Mouse (Mus musculus): Measurements from ENCODE around the gene Ggn. TPM values are rescaled to one million over a fixed set of nuclear protein-coding genes. Genes with fewer than 3 reads are reported as not detected.

Ggn gene
- total and polyA plus RNA-seq, 3 experiments: 0.19 to 1.0 TPM; not detected in 1

DNA sequence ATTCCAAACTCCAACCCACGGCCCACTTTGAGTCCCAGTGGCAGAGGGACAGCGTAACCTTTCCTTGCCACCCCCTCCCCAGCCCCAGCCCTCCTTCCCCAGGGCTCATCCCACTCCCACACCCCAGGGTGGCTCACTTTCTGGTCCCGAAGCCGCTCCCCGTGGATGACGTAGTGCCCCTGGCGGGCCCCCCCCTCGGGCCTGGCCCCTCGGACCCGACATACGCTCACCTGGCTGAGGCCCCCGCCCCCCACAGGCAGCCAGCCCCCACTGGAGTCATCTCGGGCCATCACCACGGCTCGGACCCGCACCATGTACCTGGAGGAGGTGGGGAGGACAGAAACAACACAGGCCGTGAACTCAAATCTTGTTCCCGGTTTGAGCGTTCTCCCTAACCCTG is 2.4 kb upstream of the Ggn start:
- no peaks in the 10 kb centered on the region for H3K79me2 ChIP-seq (ENCODE audit: control insufficient read depth, insufficient read depth, low read length, poor library complexity)
- H3K9me3 ChIP-seq (replicated peaks; ENCODE audit: insufficient read depth, low read length): no peaks in the 10 kb centered on the region
- H3K9ac ChIP-seq (ENCODE audit: control insufficient read depth, low read depth, low read length, poor library complexity, severe bottlenecking): no peak overlapping the region
- H3K27ac ChIP-seq (ENCODE audit: control insufficient read depth, low read depth, low read length): no peak overlapping the region
- H3K27me3 ChIP-seq (ENCODE audit: control insufficient read depth in 1 of 2, insufficient read depth in 2 of 2, low read length in 2 of 2): no peaks in the 10 kb centered on the region
- H3K36me3 ChIP-seq (ENCODE audit: control insufficient read depth in 1 of 2, insufficient read depth in 2 of 2, low read length in 2 of 2): no peaks in the 10 kb centered on the region; a peak in 1 of 4 replicates
- peaks cover 0 to 11% of the 10 kb centered on the region in 2 experiments; a peak in 2 of 4 replicates for H3K4me1 ChIP-seq (ENCODE audit: control insufficient read depth in 1 of 2, insufficient read depth in 2 of 2, low read length in 2 of 2)
- no peak for DNase-seq (ENCODE audit: low read depth, low spot score)
- TF ChIP-seq CTCF (IDR thresholded peaks at IDR 0.05 in 2 of 3, conservative IDR thresholded peaks at IDR 0.05 in 1 of 3; ENCODE audit: control insufficient read depth in 1 of 3, insufficient read depth in 1 of 3, low read depth in 2 of 3, low read length in 3 of 3, poor library complexity in 1 of 3, severe bottlenecking in 1 of 3) (no peak), NRF1 (IDR thresholded peaks at IDR 0.05; ENCODE audit: insufficient read depth, low read depth, low read length, poor library complexity, severe bottlenecking) (no peak), SIN3A (IDR thresholded peaks at IDR 0.05; ENCODE audit: low read length) (no peak), SMC3 (IDR thresholded peaks at IDR 0.05; ENCODE audit: low read depth, low read length) (no peak)
- H3K4me3 ChIP-seq (ENCODE audit: control insufficient read depth in 1 of 2, insufficient read depth in 1 of 2, low read depth in 2 of 2, low read length in 2 of 2): no peak overlapping the region

GRCm38 (mm10) chr7:29168121-29168695 is 1.8 kb upstream of the Ggn start:
- Histone ChIP-seq H3K4me1 (ENCODE audit: control insufficient read depth in 1 of 2, insufficient read depth in 2 of 2, low read length in 2 of 2) (peaks cover 0 to 11% of the 10 kb centered on the region in 2 experiments; a peak in 2 of 4 replicates), H3K9ac (ENCODE audit: control insufficient read depth, low read depth, low read length, poor library complexity, severe bottlenecking) (no peak overlapping the region), H3K27me3 (ENCODE audit: control insufficient read depth in 1 of 2, insufficient read depth in 2 of 2, low read length in 2 of 2) (no peaks in the 10 kb centered on the region), H3K79me2 (ENCODE audit: control insufficient read depth, insufficient read depth, low read length, poor library complexity) (no peaks in the 10 kb centered on the region), H3K9me3 (replicated peaks; ENCODE audit: insufficient read depth, low read length) (no peaks in the 10 kb centered on the region), H3K4me3 (ENCODE audit: control insufficient read depth in 1 of 2, insufficient read depth in 1 of 2, low read depth in 2 of 2, low read length in 2 of 2) (no peak overlapping the region), H3K36me3 (ENCODE audit: control insufficient read depth in 1 of 2, insufficient read depth in 2 of 2, low read length in 2 of 2) (no peaks in the 10 kb centered on the region; a peak in 1 of 4 replicates), H3K27ac (ENCODE audit: control insufficient read depth, low read depth, low read length) (no peak overlapping the region)
- no peak for DNase-seq (ENCODE audit: low read depth, low spot score)
- TF ChIP-seq POLR2AphosphoS5 (IDR thresholded peaks at IDR 0.05; ENCODE audit: borderline replicate concordance, low read depth, low read length) (no peak), POLR2A (IDR thresholded peaks at IDR 0.05; ENCODE audit: control insufficient read depth in 1 of 2, insufficient read depth in 1 of 2, low read depth in 1 of 2, low read length in 2 of 2, poor library complexity in 1 of 2) (no peak), MXI1 (IDR thresholded peaks at IDR 0.05; ENCODE audit: low read depth, low read length) (no peak), MAZ (IDR thresholded peaks at IDR 0.05; ENCODE audit: low read depth, low read length) (no peak), HCFC1 (IDR thresholded peaks at IDR 0.05; ENCODE audit: low read depth, low read length) (no peak), E2F4 (IDR thresholded peaks at IDR 0.05; ENCODE audit: borderline replicate concordance, low read depth, low read length) (no peak)

GRCm38 (mm10) chr7:29168791-29169230 is 1.2 kb upstream of the Ggn start:
- Histone ChIP-seq H3K9ac (ENCODE audit: control insufficient read depth, low read depth, low read length, poor library complexity, severe bottlenecking) (peak overlapping the region; percentile 63), H3K4me1 (ENCODE audit: control insufficient read depth in 1 of 2, insufficient read depth in 2 of 2, low read length in 2 of 2) (peaks cover 0 to 11% of the 10 kb centered on the region in 2 experiments; a peak in 2 of 4 replicates), H3K79me2 (ENCODE audit: control insufficient read depth, insufficient read depth, low read length, poor library complexity) (no peaks in the 10 kb centered on the region), H3K4me3 (ENCODE audit: control insufficient read depth in 1 of 2, insufficient read depth in 1 of 2, low read depth in 2 of 2, low read length in 2 of 2) (peak overlapping the region; percentile 77 to 89), H3K27ac (ENCODE audit: control insufficient read depth, low read depth, low read length) (no peak overlapping the region), H3K27me3 (ENCODE audit: control insufficient read depth in 1 of 2, insufficient read depth in 2 of 2, low read length in 2 of 2) (no peaks in the 10 kb centered on the region), H3K9me3 (replicated peaks; ENCODE audit: insufficient read depth, low read length) (no peaks in the 10 kb centered on the region), H3K36me3 (ENCODE audit: control insufficient read depth in 1 of 2, insufficient read depth in 2 of 2, low read length in 2 of 2) (no peaks in the 10 kb centered on the region; a peak in 1 of 4 replicates)
- TF ChIP-seq HCFC1 (IDR thresholded peaks at IDR 0.05; ENCODE audit: low read depth, low read length) (no peak), USF1 (IDR thresholded peaks at IDR 0.05; ENCODE audit: low read depth, low read length) (peak; percentile 76), USF2 (IDR thresholded peaks at IDR 0.05; ENCODE audit: borderline replicate concordance in 1 of 2, insufficient read depth in 1 of 2, low read depth in 1 of 2, low read length in 2 of 2) (peak in 1 of 2 experiments; percentile 23; a peak in 1 of 4 replicates)
- DNase-seq (ENCODE audit: low read depth, low spot score): no peak

Data from MEL (cell line).